Mouse (Mus musculus) heart, adult 2 months (tissue): Measurements from ENCODE around the gene 4930412O13Rik.

ENCODE experiments used
- CTCF ChIP-seq: fragments of 200-600 bp; IDR thresholded peaks from 2 replicates; pipeline ENCODE4 v1.8.1; 2022; ENCODE audit warnings: antibody characterized with exemption, mild to moderate bottlenecking, moderate library complexity
- EP300 ChIP-seq: fragments of 200-500 bp; IDR thresholded peaks from 2 replicates; pipeline ENCODE4 v1.6.1; 2011; ENCODE audit warnings: low read depth, low read length, control low read depth; ENCODE audit not compliant: insufficient read depth
- POLR2A ChIP-seq: fragments of 200-500 bp; IDR thresholded peaks from 2 replicates; pipeline ENCODE4 v1.6.1; 2011; ENCODE audit warnings: mild to moderate bottlenecking, low read depth, low read length, control low read depth; ENCODE audit not compliant: insufficient read depth

GRCm38 (mm10) chr2:9885217-9885770 is 4.2 kb downstream of the 4930412O13Rik start:
- TF ChIP-seq POLR2A (no peak), CTCF (no peak), EP300 (no peak)
